Mouse (Mus musculus): ENCODE measurements around the gene Rnf103. TPM values are rescaled to one million over a fixed set of nuclear protein-coding genes. Genes with fewer than 3 reads are reported as not detected.

The Rnf103 gene
- polyA plus RNA-seq, 1 experiment, result 34.8 TPM

Other genes starting within 250 kb of the Rnf103 start
- 17.7 and 19.8 TPM in 2 replicates for gene Krcc1, start 222.2 kb upstream of the Rnf103 start, polyA plus RNA-seq (2012; rRNA removed)
- 1.3 and 2.1 TPM in 2 replicates for gene Smyd1, start 171.7 kb upstream of the Rnf103 start, polyA plus RNA-seq (2012; rRNA removed)
- gene Cd8b1, start 171.1 kb upstream of the Rnf103 start, polyA plus RNA-seq (2012; rRNA removed), result not detected in 2 replicates
- 0.02 TPM in 1 of 2 replicates, not detected in the other for gene Cd8a, start 120.5 kb upstream of the Rnf103 start, polyA plus RNA-seq (2012; rRNA removed)
- gene Rmnd5a, start 53.3 kb upstream of the Rnf103 start, polyA plus RNA-seq (2012; rRNA removed), result 67.5 and 67.8 TPM in 2 replicates
- 101 and 114 TPM in 2 replicates for gene Chmp3, start 49.9 kb downstream of the Rnf103 start, polyA plus RNA-seq (2012; rRNA removed)
- 34.5 and 38.4 TPM in 2 replicates for gene Kdm3a, start 139.1 kb downstream of the Rnf103 start, polyA plus RNA-seq (2012; rRNA removed)
- 72.4 and 82.5 TPM in 2 replicates for gene Reep1, start 213.7 kb downstream of the Rnf103 start, polyA plus RNA-seq (2012; rRNA removed)